Mouse (Mus musculus) CD4-positive, CD25-positive, alpha-beta regulatory T cell, adult 4 months (primary cell): ENCODE data around the gene Cbx5. TPM values are rescaled to one million over a fixed set of nuclear protein-coding genes. Genes with fewer than 3 reads are reported as not detected.

ENCODE experiments used
- ATAC-seq: one replicate; pipeline ENCODE4 v1.8.0; 2017
- polyA plus RNA-seq, 2 experiments: library from polyadenylated mRNA; unstranded; fragments of 100-300 nt; shearing (Covaris generic); gene quantifications; one replicate each; pipeline ENCODE4 v1.2.1; 2017

Cbx5 gene
- polyA plus RNA-seq, 2 experiments from 2014 or later, result 20.0 to 24.9 TPM

GRCm38 (mm10) chr15:103172537-103172936, 67.1 kb downstream of the Cbx5 start:
- ATAC-seq, result peak; percentile 28

- no peak for ATAC-seq
These were observed 68.3 kb downstream of the Cbx5 start for GRCm38 (mm10) chr15:103171276-103171675.

- no peak for ATAC-seq
These were observed 69.3 kb downstream of the Cbx5 start for GRCm38 (mm10) chr15:103170316-103170679.

- no peak for ATAC-seq
These were observed 69.9 kb downstream of the Cbx5 start for GRCm38 (mm10) chr15:103169612-103170315.

GRCm38 (mm10) chr15:103168801-103169611, 70.6 kb downstream of the Cbx5 start:
- ATAC-seq, result peak; percentile 74

GRCm38 (mm10) chr15:103167786-103168185, 71.8 kb downstream of the Cbx5 start:
- no peak for ATAC-seq

- no peak for ATAC-seq
These were observed 72.5 kb downstream of the Cbx5 start, which contains the start of gene Smug1 for GRCm38 (mm10) chr15:103167042-103167615. Gene Smug1 (minus strand): TSS chr15:103167092.

- no peak for ATAC-seq
These were observed 73.7 kb downstream of the Cbx5 start for GRCm38 (mm10) chr15:103165924-103166323.

- ATAC-seq, result peak; percentile 42
These were observed 74.2 kb downstream of the Cbx5 start for GRCm38 (mm10) chr15:103165379-103165778.

- ATAC-seq, result peak; percentile 96
These were observed 76.3 kb downstream of the Cbx5 start for GRCm38 (mm10) chr15:103163182-103163919.

- no peak for ATAC-seq
These were observed 82.0 kb downstream of the Cbx5 start for GRCm38 (mm10) chr15:103157585-103157984.

GRCm38 (mm10) chr15:103156890-103157289, 82.7 kb downstream of the Cbx5 start:
- no peak for ATAC-seq

GRCm38 (mm10) chr15:103155366-103156321, 84.0 kb downstream of the Cbx5 start:
- ATAC-seq, result no peak

GRCm38 (mm10) chr15:103152890-103153610, 86.6 kb downstream of the Cbx5 start:
- ATAC-seq, result peak; percentile 34

GRCm38 (mm10) chr15:103152371-103152770, 87.2 kb downstream of the Cbx5 start:
- no peak for ATAC-seq

- ATAC-seq, result no peak
These were observed 91.8 kb downstream of the Cbx5 start for GRCm38 (mm10) chr15:103147779-103148178.

GRCm38 (mm10) chr15:103147422-103147690, 92.3 kb downstream of the Cbx5 start:
- ATAC-seq, result no peak

- ATAC-seq, result no peak
These were observed 92.8 kb downstream of the Cbx5 start for GRCm38 (mm10) chr15:103146627-103147421.

GRCm38 (mm10) chr15:103145635-103146299, 93.8 kb downstream of the Cbx5 start:
- no peak for ATAC-seq

GRCm38 (mm10) chr15:103144176-103144575, 95.4 kb downstream of the Cbx5 start:
- ATAC-seq, result no peak
